Mouse (Mus musculus): ENCODE measurements around the gene Ncbp3. TPM values are rescaled to one million over a fixed set of nuclear protein-coding genes. Genes with fewer than 3 reads are reported as not detected.

The Ncbp3 gene
- polyA plus RNA-seq, 1 experiment from 2014 or later, result 11.5 TPM

DNA sequence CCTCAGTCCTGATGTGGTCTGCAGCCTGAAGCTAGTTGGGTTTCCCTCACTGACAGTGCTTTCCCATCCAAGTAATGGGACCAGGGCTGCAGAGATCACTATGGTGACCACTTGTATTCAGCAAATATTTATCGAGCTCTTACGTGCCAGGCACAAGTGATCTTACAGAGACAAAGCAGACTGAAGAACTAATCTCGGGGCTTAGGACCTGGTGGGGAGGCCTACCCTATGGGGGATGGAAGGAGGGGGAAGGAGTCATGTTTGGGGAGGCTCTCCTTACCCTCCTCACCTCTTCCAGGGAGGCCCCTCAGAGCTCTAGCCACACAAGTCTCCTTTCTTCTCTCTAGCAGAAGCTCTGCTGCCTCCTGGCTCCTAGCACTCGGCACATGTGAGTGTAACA is 23.8 kb upstream of the Ncbp3 start:
- Histone ChIP-seq H3K4me2 (ENCODE audit: low read depth, low read length) (no peak overlapping the region), H3K9me3 (replicated peaks; ENCODE audit: control insufficient read depth, low read length) (no peaks in the 10 kb centered on the region), H3K27me3 (ENCODE audit: control insufficient read depth, insufficient read depth, low read length) (peaks cover 17% of the 10 kb centered on the region), H3K4me1 (ENCODE audit: control insufficient read depth, insufficient read depth, low read length) (peaks cover 22% of the 10 kb centered on the region), H3K27ac (ENCODE audit: low read length) (peak overlapping the region; percentile 40; the same call in 1 of the 2 replicates), H3K4me3 (ENCODE audit: low read length) (no peak overlapping the region), H3K36me3 (ENCODE audit: control insufficient read depth, insufficient read depth) (no peaks in the 10 kb centered on the region), H3K9ac (ENCODE audit: low read length) (no peak overlapping the region)
- WGBS, result 41% methylated on average over 4 of the region's 4 CpGs
- no peak for ATAC-seq (replicated peaks; ENCODE audit: extremely low read depth, insufficient read depth, low FRiP score)

DNA sequence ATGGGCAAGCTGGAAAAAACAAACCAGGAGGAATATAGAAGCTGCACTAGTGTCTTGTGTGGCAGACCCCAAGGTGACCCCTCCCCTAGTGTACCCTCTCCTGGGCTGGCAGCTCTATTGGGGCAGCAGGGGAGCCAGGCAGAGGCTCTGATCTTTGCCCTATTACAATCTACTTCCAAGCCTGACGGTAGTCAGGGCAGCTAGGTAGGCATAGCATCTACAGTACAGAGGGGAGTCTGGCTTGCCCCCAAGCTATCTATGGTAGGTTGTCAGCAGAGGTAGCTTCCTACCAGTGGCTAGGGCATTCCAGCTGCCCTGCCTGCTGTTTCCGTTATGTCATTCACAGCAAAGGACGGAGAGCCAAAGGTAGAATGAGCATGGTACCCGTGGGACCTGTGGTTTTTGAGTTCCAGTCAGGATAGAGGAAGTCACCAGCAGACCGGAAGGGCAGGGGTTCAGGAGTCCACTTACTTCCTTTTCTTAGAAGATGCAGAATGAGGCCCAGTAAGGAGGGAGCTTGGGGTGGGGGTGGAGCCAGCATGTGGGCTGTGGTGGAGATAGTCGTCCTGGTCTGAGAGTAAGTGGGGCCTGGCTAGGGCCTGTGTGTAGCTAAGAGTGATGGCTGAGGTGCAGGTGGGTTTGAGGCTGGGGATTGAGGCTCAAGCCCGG is 23.2 kb upstream of the Ncbp3 start:
- H3K27me3 ChIP-seq (ENCODE audit: control insufficient read depth, insufficient read depth, low read length), result peaks cover 17% of the 10 kb centered on the region
- H3K4me2 ChIP-seq (ENCODE audit: low read depth, low read length), result peak overlapping the region; percentile 4; the same call in 1 of the 2 replicates
- peaks cover 22% of the 10 kb centered on the region for H3K4me1 ChIP-seq (ENCODE audit: control insufficient read depth, insufficient read depth, low read length)
- no peaks in the 10 kb centered on the region for H3K9me3 ChIP-seq (replicated peaks; ENCODE audit: control insufficient read depth, low read length)
- WGBS, result 46% methylated on average over 7 of the region's 7 CpGs
- H3K27ac ChIP-seq (ENCODE audit: low read length), result peak overlapping the region; percentile 40; the same call in 1 of the 2 replicates
- H3K9ac ChIP-seq (ENCODE audit: low read length), result no peak overlapping the region
- H3K4me3 ChIP-seq (ENCODE audit: low read length), result no peak overlapping the region
- H3K36me3 ChIP-seq (ENCODE audit: control insufficient read depth, insufficient read depth), result no peaks in the 10 kb centered on the region
- ATAC-seq (replicated peaks; ENCODE audit: extremely low read depth, insufficient read depth, low FRiP score), result peak; percentile 45

DNA sequence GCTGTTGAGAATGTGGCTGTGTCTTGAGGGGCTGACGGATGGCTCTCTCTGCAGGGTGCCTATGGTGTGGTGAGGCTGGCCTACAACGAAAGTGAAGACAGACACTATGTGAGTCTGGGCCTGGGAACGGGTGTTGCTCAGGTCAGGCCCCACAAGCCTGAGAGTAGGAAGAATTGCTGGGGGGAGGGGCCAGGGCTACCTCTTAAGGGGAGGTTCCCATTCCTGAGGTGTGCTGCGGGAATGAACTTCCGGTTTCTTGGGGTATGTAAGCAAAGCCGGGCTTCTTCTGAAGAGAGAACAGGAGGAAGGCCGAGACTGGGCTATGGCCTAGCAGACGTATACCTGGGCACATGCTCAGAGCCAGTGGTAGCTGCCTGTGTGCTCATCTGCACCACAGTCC is 20.6 kb upstream of the Ncbp3 start:
- no peak overlapping the region for H3K27ac ChIP-seq (ENCODE audit: low read length)
- H3K4me2 ChIP-seq (ENCODE audit: low read depth, low read length), result no peak overlapping the region
- H3K27me3 ChIP-seq (ENCODE audit: control insufficient read depth, insufficient read depth, low read length), result no peaks in the 10 kb centered on the region; the same call in 1 of the 2 replicates
- no peak overlapping the region for H3K4me3 ChIP-seq (ENCODE audit: low read length)
- H3K36me3 ChIP-seq (ENCODE audit: control insufficient read depth, insufficient read depth), result no peaks in the 10 kb centered on the region
- no peak overlapping the region for H3K9ac ChIP-seq (ENCODE audit: low read length)
- no peak for ATAC-seq (replicated peaks; ENCODE audit: extremely low read depth, insufficient read depth, low FRiP score)
- no peaks in the 10 kb centered on the region for H3K9me3 ChIP-seq (replicated peaks; ENCODE audit: control insufficient read depth, low read length)
- H3K4me1 ChIP-seq (ENCODE audit: control insufficient read depth, insufficient read depth, low read length), result peaks cover 22% of the 10 kb centered on the region
- WGBS, result 57% methylated on average over 8 of the region's 8 CpGs

DNA sequence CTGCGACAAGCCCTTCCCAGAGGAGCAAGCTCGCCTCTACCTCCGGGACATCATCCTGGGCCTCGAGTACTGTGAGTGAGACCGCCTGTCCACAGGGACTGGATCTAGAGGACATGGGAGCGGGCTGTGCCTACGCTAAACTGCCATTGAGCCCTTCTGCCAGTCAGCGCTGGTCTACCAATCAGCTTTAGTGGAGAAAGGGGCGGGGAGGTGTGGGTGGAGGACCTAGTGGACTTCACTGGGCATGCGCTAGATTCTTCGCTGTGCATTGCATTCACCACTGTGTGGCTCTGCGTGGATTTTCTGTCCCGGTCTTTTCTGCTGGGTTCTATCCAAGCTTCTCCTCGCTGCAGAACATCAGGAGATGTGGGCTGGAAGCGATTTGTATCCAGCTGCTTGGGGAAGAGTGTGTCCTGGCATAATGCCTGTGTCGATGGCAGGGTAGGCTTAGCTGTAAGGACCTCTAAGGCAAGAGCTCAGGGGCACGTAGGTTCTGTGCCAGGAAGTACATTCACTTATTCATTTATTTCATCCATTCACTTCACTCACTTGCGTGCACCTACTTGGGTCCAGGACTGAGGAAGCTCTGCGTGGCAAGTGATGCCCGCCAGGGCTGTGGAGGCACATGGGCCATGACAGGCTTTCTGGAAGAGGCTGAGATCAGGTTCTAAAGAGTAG is 16.6 kb upstream of the Ncbp3 start:
- Histone ChIP-seq H3K4me1 (ENCODE audit: control insufficient read depth, insufficient read depth, low read length) (peaks cover 10% of the 10 kb centered on the region), H3K27ac (ENCODE audit: low read length) (peak overlapping the region; percentile 73), H3K27me3 (ENCODE audit: control insufficient read depth, insufficient read depth, low read length) (no peaks in the 10 kb centered on the region), H3K36me3 (ENCODE audit: control insufficient read depth, insufficient read depth) (no peaks in the 10 kb centered on the region), H3K9me3 (replicated peaks; ENCODE audit: control insufficient read depth, low read length) (no peaks in the 10 kb centered on the region), H3K9ac (ENCODE audit: low read length) (peak overlapping the region; percentile 68), H3K4me3 (ENCODE audit: low read length) (peak overlapping the region; percentile 42), H3K4me2 (ENCODE audit: low read depth, low read length) (peak overlapping the region; percentile 80)
- 27% methylated on average over 20 of the region's 20 CpGs for WGBS
- peak; percentile 90 for ATAC-seq (replicated peaks; ENCODE audit: extremely low read depth, insufficient read depth, low FRiP score)

DNA sequence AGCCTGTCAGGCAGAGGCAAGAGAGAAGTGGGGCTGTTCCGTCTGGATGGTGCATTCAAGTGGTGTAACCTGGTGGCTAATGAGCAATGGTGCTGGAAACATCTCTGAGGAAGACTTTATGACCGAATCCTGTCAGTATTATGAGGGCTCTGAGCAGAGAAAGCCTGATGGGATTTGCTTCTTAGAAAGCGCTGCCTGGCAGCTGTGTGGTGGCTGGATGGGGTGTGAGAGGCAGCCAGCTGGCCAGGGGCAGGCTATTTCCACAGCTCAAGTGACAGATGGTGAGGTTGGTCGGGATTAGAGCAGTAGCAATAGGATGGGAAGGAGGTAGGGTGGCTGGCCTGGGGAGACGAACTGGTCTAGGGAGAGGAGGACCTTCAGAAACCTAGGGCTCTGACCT is 16.0 kb upstream of the Ncbp3 start:
- WGBS, result 77% methylated on average over 5 of the region's 5 CpGs
- no peaks in the 10 kb centered on the region for H3K9me3 ChIP-seq (replicated peaks; ENCODE audit: control insufficient read depth, low read length)
- peaks cover 16% of the 10 kb centered on the region for H3K4me1 ChIP-seq (ENCODE audit: control insufficient read depth, insufficient read depth, low read length)
- H3K36me3 ChIP-seq (ENCODE audit: control insufficient read depth, insufficient read depth), result no peaks in the 10 kb centered on the region
- peak overlapping the region; percentile 80; the same call in 1 of the 2 replicates for H3K4me2 ChIP-seq (ENCODE audit: low read depth, low read length)
- H3K27ac ChIP-seq (ENCODE audit: low read length), result peak overlapping the region; percentile 73
- H3K4me3 ChIP-seq (ENCODE audit: low read length), result no peak overlapping the region
- ATAC-seq (replicated peaks; ENCODE audit: extremely low read depth, insufficient read depth, low FRiP score), result no peak
- H3K27me3 ChIP-seq (ENCODE audit: control insufficient read depth, insufficient read depth, low read length), result no peaks in the 10 kb centered on the region
- H3K9ac ChIP-seq (ENCODE audit: low read length), result peak overlapping the region; percentile 68

DNA sequence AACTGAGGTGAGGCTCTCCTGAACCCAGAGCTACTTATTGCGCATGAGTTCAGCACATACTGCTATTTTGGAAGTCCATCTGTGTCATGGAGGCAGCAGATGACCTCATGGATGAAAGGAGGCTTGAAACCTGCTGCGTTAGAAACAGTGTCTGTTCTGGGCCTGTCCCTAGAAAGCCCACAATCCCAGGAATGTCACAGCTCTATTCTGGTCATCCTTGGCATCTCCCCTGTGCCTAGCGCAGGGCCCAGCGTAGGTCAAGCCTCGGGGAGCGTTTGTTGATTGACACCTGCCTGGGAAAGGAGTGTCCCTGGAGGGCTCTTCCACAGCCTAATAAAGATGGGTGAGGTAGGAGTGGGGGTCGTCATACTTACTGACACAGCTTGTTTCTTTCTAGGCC is 11.5 kb upstream of the Ncbp3 start:
- Histone ChIP-seq H3K4me1 (ENCODE audit: control insufficient read depth, insufficient read depth, low read length) (peaks cover 10% of the 10 kb centered on the region), H3K9ac (ENCODE audit: low read length) (no peak overlapping the region), H3K4me3 (ENCODE audit: low read length) (no peak overlapping the region), H3K27me3 (ENCODE audit: control insufficient read depth, insufficient read depth, low read length) (no peaks in the 10 kb centered on the region), H3K4me2 (ENCODE audit: low read depth, low read length) (no peak overlapping the region), H3K9me3 (replicated peaks; ENCODE audit: control insufficient read depth, low read length) (no peaks in the 10 kb centered on the region), H3K27ac (ENCODE audit: low read length) (no peak overlapping the region), H3K36me3 (ENCODE audit: control insufficient read depth, insufficient read depth) (no peaks in the 10 kb centered on the region)
- whole genome bisulfite sequencing, result 61% methylated on average over 7 of the region's 7 CpGs
- no peak for ATAC-seq (replicated peaks; ENCODE audit: extremely low read depth, insufficient read depth, low FRiP score)

DNA sequence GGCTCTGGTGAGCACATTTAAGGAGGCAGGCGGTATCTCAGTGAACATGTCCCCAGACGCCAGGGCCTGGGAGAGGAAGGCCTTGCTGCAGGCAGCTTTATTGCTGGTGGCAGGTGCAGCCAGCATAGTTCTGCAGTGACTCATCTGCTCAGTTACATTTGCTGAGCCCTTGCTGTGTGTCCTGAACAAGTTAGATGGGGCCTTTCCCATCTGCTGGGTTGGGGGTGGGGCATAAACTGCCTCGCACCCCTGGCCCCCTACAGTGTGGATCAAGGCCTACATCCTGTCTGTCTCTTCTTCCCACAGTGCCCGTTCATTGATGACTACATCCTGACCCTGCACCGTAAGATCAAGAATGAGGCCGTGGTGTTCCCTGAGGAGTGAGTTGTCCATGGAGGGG is 10.7 kb upstream of the Ncbp3 start:
- Histone ChIP-seq H3K36me3 (ENCODE audit: control insufficient read depth, insufficient read depth) (no peaks in the 10 kb centered on the region), H3K4me1 (ENCODE audit: control insufficient read depth, insufficient read depth, low read length) (peaks cover 7% of the 10 kb centered on the region), H3K27ac (ENCODE audit: low read length) (no peak overlapping the region), H3K27me3 (ENCODE audit: control insufficient read depth, insufficient read depth, low read length) (no peaks in the 10 kb centered on the region), H3K9ac (ENCODE audit: low read length) (no peak overlapping the region), H3K4me2 (ENCODE audit: low read depth, low read length) (no peak overlapping the region), H3K4me3 (ENCODE audit: low read length) (no peak overlapping the region), H3K9me3 (replicated peaks; ENCODE audit: control insufficient read depth, low read length) (no peaks in the 10 kb centered on the region)
- WGBS, result 56% methylated on average over 6 of the region's 6 CpGs
- ATAC-seq (replicated peaks; ENCODE audit: extremely low read depth, insufficient read depth, low FRiP score), result peak; percentile 39; the same call in 1 of the 2 replicates

DNA sequence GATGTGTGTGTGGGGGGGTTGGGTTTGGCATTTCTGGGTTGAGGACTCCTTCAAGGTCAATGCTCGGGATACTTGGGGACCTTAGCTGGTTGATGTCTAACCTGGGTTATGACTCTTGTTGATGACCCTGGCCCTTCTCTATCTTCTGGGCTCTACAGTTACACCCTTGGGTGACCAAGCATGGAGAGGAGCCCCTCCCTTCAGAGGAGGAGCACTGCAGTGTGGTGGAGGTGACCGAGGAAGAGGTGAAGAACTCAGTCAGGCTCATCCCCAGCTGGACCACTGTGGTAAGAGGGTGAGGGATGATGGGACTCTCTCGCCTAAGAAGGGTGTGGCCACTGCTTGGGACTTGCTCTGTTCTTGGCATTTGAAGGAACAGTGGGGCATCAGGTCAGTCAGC is 9.9 kb upstream of the Ncbp3 start:
- no peak overlapping the region for H3K9ac ChIP-seq (ENCODE audit: low read length)
- no peaks in the 10 kb centered on the region for H3K27me3 ChIP-seq (ENCODE audit: control insufficient read depth, insufficient read depth, low read length)
- H3K27ac ChIP-seq (ENCODE audit: low read length), result no peak overlapping the region
- H3K4me3 ChIP-seq (ENCODE audit: low read length), result no peak overlapping the region
- no peaks in the 10 kb centered on the region for H3K36me3 ChIP-seq (ENCODE audit: control insufficient read depth, insufficient read depth)
- H3K9me3 ChIP-seq (replicated peaks; ENCODE audit: control insufficient read depth, low read length), result no peaks in the 10 kb centered on the region
- peaks cover 7% of the 10 kb centered on the region for H3K4me1 ChIP-seq (ENCODE audit: control insufficient read depth, insufficient read depth, low read length)
- no peak for ATAC-seq (replicated peaks; ENCODE audit: extremely low read depth, insufficient read depth, low FRiP score)
- WGBS, result 77% methylated on average over 3 of the region's 3 CpGs
- no peak overlapping the region for H3K4me2 ChIP-seq (ENCODE audit: low read depth, low read length)

DNA sequence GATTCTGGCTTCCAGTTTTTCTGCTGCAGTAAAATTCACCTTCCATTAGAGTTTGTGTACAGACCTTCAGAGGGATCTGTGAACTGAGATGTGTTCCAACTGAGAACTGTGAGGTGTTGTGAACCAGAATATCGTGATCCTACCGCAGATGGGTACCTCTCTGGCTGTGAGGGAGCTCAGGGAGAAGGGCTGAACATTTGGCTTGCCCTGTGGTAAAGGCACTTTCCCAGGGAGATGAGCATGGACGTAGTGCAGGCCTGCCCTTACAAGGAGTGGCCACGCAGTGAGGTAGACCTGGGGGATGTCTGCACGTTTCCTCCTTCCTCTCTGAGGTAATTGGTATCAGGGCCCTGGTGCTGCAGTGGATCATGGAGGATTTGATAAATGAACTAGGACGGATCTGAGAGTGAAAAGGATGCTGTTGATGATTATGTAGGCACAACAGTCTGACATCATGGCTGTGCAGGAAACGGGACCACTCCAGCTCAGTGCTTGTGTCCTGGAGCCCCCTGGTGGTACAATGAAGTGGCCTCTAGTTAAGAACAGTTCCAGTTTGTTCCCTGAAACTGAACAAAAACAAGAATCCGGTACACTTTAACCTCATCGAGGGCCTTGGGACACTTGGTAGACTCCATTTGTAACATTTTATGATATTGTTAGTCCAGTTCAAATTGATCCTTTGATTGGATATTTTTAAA is 8.3 kb upstream of the Ncbp3 start:
- WGBS, result 50% methylated on average over 9 of the region's 9 CpGs
- ATAC-seq (replicated peaks; ENCODE audit: extremely low read depth, insufficient read depth, low FRiP score), result peak; percentile 54; the same call in 1 of the 2 replicates
- no peak overlapping the region for H3K27ac ChIP-seq (ENCODE audit: low read length)
- H3K4me1 ChIP-seq (ENCODE audit: control insufficient read depth, insufficient read depth, low read length), result peaks cover 8% of the 10 kb centered on the region
- no peak overlapping the region for H3K4me2 ChIP-seq (ENCODE audit: low read depth, low read length)
- H3K4me3 ChIP-seq (ENCODE audit: low read length), result no peak overlapping the region
- no peak overlapping the region for H3K9ac ChIP-seq (ENCODE audit: low read length)
- H3K9me3 ChIP-seq (replicated peaks; ENCODE audit: control insufficient read depth, low read length), result no peaks in the 10 kb centered on the region
- H3K27me3 ChIP-seq (ENCODE audit: control insufficient read depth, insufficient read depth, low read length), result no peaks in the 10 kb centered on the region
- H3K36me3 ChIP-seq (ENCODE audit: control insufficient read depth, insufficient read depth), result no peaks in the 10 kb centered on the region

All from heart, embryonic 16.5 days (tissue).